Mouse (Mus musculus): ENCODE measurements around the gene Cdc123. TPM values are rescaled to one million over a fixed set of nuclear protein-coding genes. Genes with fewer than 3 reads are reported as not detected.
"Not testable (repeated sequence)": the region's sequence is repeated elsewhere in the genome, so short reads cannot be mapped to it uniquely, and the experiment has no call there.

Gene Cdc123
- total and polyA plus RNA-seq, 3 experiments = 97.6 to 153 (median 136) TPM

GRCm38 (mm10) chr2:5811235-5811782, 33.7 kb downstream of the Cdc123 start:
- H3K4me1 ChIP-seq (ENCODE audit: insufficient read depth, low read depth, low read length) = no peaks in the 10 kb centered on the region
- peaks cover 75% of the 10 kb centered on the region for H3K36me3 ChIP-seq (replicated peaks)
- no peak overlapping the region for H3K4me3 ChIP-seq (ENCODE audit: low read depth, low read length)
- H3K9me3 ChIP-seq (replicated peaks) = no peaks in the 10 kb centered on the region
- H3K27me3 ChIP-seq (ENCODE audit: insufficient read depth, low read length) = no peaks in the 10 kb centered on the region
- DNase-seq (ENCODE audit: low spot score) (no peak), ATAC-seq (ENCODE audit: extremely low read depth, insufficient number of reproducible peaks, low FRiP score, poor library complexity, severe bottlenecking) (no peak)
- TF ChIP-seq GATA1 (IDR thresholded peaks at IDR 0.05; ENCODE audit: borderline replicate concordance, low read length) (no peak), GATA2 (IDR thresholded peaks at IDR 0.05; ENCODE audit: borderline replicate concordance, low read depth, low read length) (no peak), POLR2AphosphoS5 (IDR thresholded peaks at IDR 0.05; ENCODE audit: insufficient replicate concordance, low read depth, low read length) (no peak), CTCF (IDR thresholded peaks at IDR 0.05; ENCODE audit: low read depth, low read length) (no peak), TAL1 (conservative IDR thresholded peaks at IDR 0.05; ENCODE audit: low read depth, low read length) (no peak)

GRCm38 (mm10) chr2:5810036-5810718, 34.8 kb downstream of the Cdc123 start:
- H3K9me3 ChIP-seq (replicated peaks) = no peaks in the 10 kb centered on the region
- no peaks in the 10 kb centered on the region for H3K27me3 ChIP-seq (ENCODE audit: insufficient read depth, low read length)
- H3K36me3 ChIP-seq (replicated peaks) = peaks cover 78% of the 10 kb centered on the region
- ATAC-seq (ENCODE audit: extremely low read depth, insufficient number of reproducible peaks, low FRiP score, poor library complexity, severe bottlenecking) (no peak), DNase-seq (ENCODE audit: low spot score) (no peak)
- no peaks in the 10 kb centered on the region for H3K4me1 ChIP-seq (ENCODE audit: insufficient read depth, low read depth, low read length)
- no peak overlapping the region for H3K4me3 ChIP-seq (ENCODE audit: low read depth, low read length)
- no peak for TF ChIP-seq TAL1 (conservative IDR thresholded peaks at IDR 0.05; ENCODE audit: low read depth, low read length)
- TF ChIP-seq POLR2AphosphoS5 (IDR thresholded peaks at IDR 0.05; ENCODE audit: insufficient replicate concordance, low read depth, low read length) = no peak
- no peak for TF ChIP-seq CTCF (IDR thresholded peaks at IDR 0.05; ENCODE audit: low read depth, low read length)
- no peak for TF ChIP-seq GATA2 (IDR thresholded peaks at IDR 0.05; ENCODE audit: borderline replicate concordance, low read depth, low read length)
- TF ChIP-seq GATA1 (IDR thresholded peaks at IDR 0.05; ENCODE audit: borderline replicate concordance, low read length) = no peak

- H3K36me3 ChIP-seq (replicated peaks) = peaks cover 84% of the 10 kb centered on the region
- DNase-seq (ENCODE audit: low spot score); H3K4me3 ChIP-seq (ENCODE audit: low read depth, low read length); ATAC-seq (ENCODE audit: extremely low read depth, insufficient number of reproducible peaks, low FRiP score, poor library complexity, severe bottlenecking); H3K27me3 ChIP-seq (ENCODE audit: insufficient read depth, low read length); H3K9me3 ChIP-seq (replicated peaks): not testable (repeated sequence)
- H3K4me1 ChIP-seq (ENCODE audit: insufficient read depth, low read depth, low read length) = peaks cover 18% of the 10 kb centered on the region
Observed at GRCm38 (mm10) chr2:5806201-5806600, 38.8 kb downstream of the Cdc123 start.

- TF ChIP-seq POLR2AphosphoS5 (IDR thresholded peaks at IDR 0.05; ENCODE audit: insufficient replicate concordance, low read depth, low read length) (no peak), CTCF (IDR thresholded peaks at IDR 0.05; ENCODE audit: low read depth, low read length) (no peak), GATA2 (IDR thresholded peaks at IDR 0.05; ENCODE audit: borderline replicate concordance, low read depth, low read length) (no peak), TAL1 (conservative IDR thresholded peaks at IDR 0.05; ENCODE audit: low read depth, low read length) (no peak), GATA1 (IDR thresholded peaks at IDR 0.05; ENCODE audit: borderline replicate concordance, low read length) (no peak)
- DNase-seq (ENCODE audit: low spot score) (no peak), ATAC-seq (ENCODE audit: extremely low read depth, insufficient number of reproducible peaks, low FRiP score, poor library complexity, severe bottlenecking) (no peak)
- peaks cover 83% of the 10 kb centered on the region for H3K36me3 ChIP-seq (replicated peaks)
- H3K27me3 ChIP-seq (ENCODE audit: insufficient read depth, low read length) = no peaks in the 10 kb centered on the region
- no peak overlapping the region for H3K4me3 ChIP-seq (ENCODE audit: low read depth, low read length)
- peaks cover 26% of the 10 kb centered on the region for H3K4me1 ChIP-seq (ENCODE audit: insufficient read depth, low read depth, low read length)
- no peaks in the 10 kb centered on the region for H3K9me3 ChIP-seq (replicated peaks)
Observed at GRCm38 (mm10) chr2:5805228-5805627, 39.7 kb downstream of the Cdc123 start.

GRCm38 (mm10) chr2:5804440-5805045, 40.4 kb downstream of the Cdc123 start:
- DNase-seq (ENCODE audit: low spot score) = no peak
- H3K36me3 ChIP-seq (replicated peaks) = peaks cover 81% of the 10 kb centered on the region
- ATAC-seq (ENCODE audit: extremely low read depth, insufficient number of reproducible peaks, low FRiP score, poor library complexity, severe bottlenecking) = no peak

GRCm38 (mm10) chr2:5801927-5802590, 42.9 kb downstream of the Cdc123 start:
- H3K36me3 ChIP-seq (replicated peaks) = peaks cover 82% of the 10 kb centered on the region

More at GRCm38 (mm10) chr2:5804440-5805045, 40.4 kb downstream of the Cdc123 start:
- no peak overlapping the region for H3K4me3 ChIP-seq (ENCODE audit: low read depth, low read length)
- 0 out of 2 replicates have a peak, but pooled peaks cover 2% of the 10 kb centered on the region for H3K9me3 ChIP-seq (replicated peaks)
- TF ChIP-seq GATA2 (IDR thresholded peaks at IDR 0.05; ENCODE audit: borderline replicate concordance, low read depth, low read length) = no peak
- no peak for TF ChIP-seq GATA1 (IDR thresholded peaks at IDR 0.05; ENCODE audit: borderline replicate concordance, low read length)
- no peak for TF ChIP-seq POLR2AphosphoS5 (IDR thresholded peaks at IDR 0.05; ENCODE audit: insufficient replicate concordance, low read depth, low read length)
- TF ChIP-seq TAL1 (conservative IDR thresholded peaks at IDR 0.05; ENCODE audit: low read depth, low read length) = no peak
- TF ChIP-seq CTCF (IDR thresholded peaks at IDR 0.05; ENCODE audit: low read depth, low read length) = no peak
- H3K4me1 ChIP-seq (ENCODE audit: insufficient read depth, low read depth, low read length) = peaks cover 26% of the 10 kb centered on the region
- H3K27me3 ChIP-seq (ENCODE audit: insufficient read depth, low read length) = no peaks in the 10 kb centered on the region

More at GRCm38 (mm10) chr2:5801927-5802590, 42.9 kb downstream of the Cdc123 start:
- ATAC-seq (ENCODE audit: extremely low read depth, insufficient number of reproducible peaks, low FRiP score, poor library complexity, severe bottlenecking) (no peak), DNase-seq (ENCODE audit: low spot score) (no peak)
- H3K27me3 ChIP-seq (ENCODE audit: insufficient read depth, low read length) = no peaks in the 10 kb centered on the region
- 0 out of 2 replicates have a peak, but pooled peaks cover 2% of the 10 kb centered on the region for H3K9me3 ChIP-seq (replicated peaks)
- no peak overlapping the region for H3K4me3 ChIP-seq (ENCODE audit: low read depth, low read length)
- peaks cover 26% of the 10 kb centered on the region for H3K4me1 ChIP-seq (ENCODE audit: insufficient read depth, low read depth, low read length)
- TF ChIP-seq CTCF (IDR thresholded peaks at IDR 0.05; ENCODE audit: low read depth, low read length) (no peak), GATA2 (IDR thresholded peaks at IDR 0.05; ENCODE audit: borderline replicate concordance, low read depth, low read length) (no peak), TAL1 (conservative IDR thresholded peaks at IDR 0.05; ENCODE audit: low read depth, low read length) (no peak), POLR2AphosphoS5 (IDR thresholded peaks at IDR 0.05; ENCODE audit: insufficient replicate concordance, low read depth, low read length) (no peak), GATA1 (IDR thresholded peaks at IDR 0.05; ENCODE audit: borderline replicate concordance, low read length) (no peak)
